Mouse (Mus musculus) midbrain, postnatal 0 days (tissue): ENCODE measurements around the gene Zdhhc14. TPM values are rescaled to one million over a fixed set of nuclear protein-coding genes. Genes with fewer than 3 reads are reported as not detected.

ENCODE experiments used
- ATAC-seq: fragments of 200-750 bp; cut with Nextera tagmentation; 2 replicates; pipeline ENCODE4 v1.8.0; 2017; ENCODE audit warnings: moderate number of reproducible peaks, mild to moderate bottlenecking, moderate TSS enrichment, moderate library complexity; ENCODE audit not compliant: low FRiP score
- DNase-seq: peaks from one replicate; pipeline ENCODE4 v3.0.0-alpha.2; 2015; ENCODE audit warnings: low spot score
- H3K27ac ChIP-seq: fragments of 300-500 bp; sonication (generic); 2 replicates; pipeline ENCODE4 v1.5.1; 2014; ENCODE audit warnings: low read depth, mild to moderate bottlenecking, low read length, mixed read lengths
- H3K27me3 ChIP-seq: fragments of 300-500 bp; sonication (generic); 2 replicates; pipeline ENCODE4 v1.6.1; 2014; ENCODE audit warnings: low read length, control low read depth, mixed read lengths; ENCODE audit not compliant: insufficient read depth
- H3K36me3 ChIP-seq: fragments of 300-500 bp; sonication (generic); 2 replicates; pipeline ENCODE4 v1.6.1; 2014; ENCODE audit warnings: low read length, control low read depth, mixed read lengths; ENCODE audit not compliant: insufficient read depth
- H3K4me1 ChIP-seq: fragments of 300-500 bp; sonication (generic); 2 replicates; pipeline ENCODE4 v1.6.1; 2014; ENCODE audit warnings: mild to moderate bottlenecking, control low read depth, antibody characterized with exemption, low read length, mixed read lengths; ENCODE audit not compliant: insufficient read depth
- H3K4me2 ChIP-seq: fragments of 300-500 bp; sonication (generic); 2 replicates; pipeline ENCODE4 v1.6.1; 2014; ENCODE audit warnings: low read depth, mild to moderate bottlenecking, low read length, mixed read lengths; ENCODE audit not compliant: poor library complexity, severe bottlenecking
- H3K4me3 ChIP-seq: fragments of 300-500 bp; sonication (generic); 2 replicates; pipeline ENCODE4 v1.5.1; 2014; ENCODE audit warnings: low read depth, mild to moderate bottlenecking, low read length, moderate library complexity
- H3K9ac ChIP-seq: fragments of 300-500 bp; sonication (generic); replicated peaks from 2 replicates; pipeline ENCODE4 v1.6.1; 2014; ENCODE audit warnings: mild to moderate bottlenecking, low read length, moderate library complexity, mixed read lengths; ENCODE audit not compliant: poor library complexity, severe bottlenecking
- H3K9me3 ChIP-seq: fragments of 300-500 bp; sonication (generic); 2 replicates; pipeline ENCODE4 v1.6.1; 2016; ENCODE audit warnings: low read length, control low read depth
- CTCF ChIP-seq: IDR thresholded peaks from 2 replicates; pipeline ENCODE4 v1.5.1; 2016; ENCODE audit warnings: antibody characterized with exemption, mild to moderate bottlenecking
- WGBS: fragments of 180-500 bp; shearing (Covaris S2); extraction: QIAGEN DNeasy Blood & Tissue Kit; methylation state at CpG from one replicate; pipeline ENCODE4 v1.1.7; 2014; 5-methylcytosine and 5-hydroxymethylcytosine counted together
- polyA plus RNA-seq: library from polyadenylated mRNA; unstranded; fragments of >200 nt; fragmentation: Nextera tagmentation; extraction: Ambion mirVana; gene quantifications from 2 replicates; pipeline ENCODE4 v1.2.1, GENCODE M21; 2015
- total RNA-seq: library from RNA; depleted of rRNA; stranded (reverse); fragments of >200 nt; gene quantifications from 2 replicates; pipeline ENCODE4 v1.2.3, GENCODE M21; 2014

Zdhhc14 gene
- total and polyA plus RNA-seq, 2 experiments from 2014 or later = 9.6 to 18.3 TPM

GRCm38 (mm10) chr17:5467177-5467576 is 25.2 kb upstream of the Zdhhc14 start:
- H3K9me3 ChIP-seq = no peaks in the 10 kb centered on the region
- ATAC-seq (no peak), DNase-seq (peak; percentile 4)
- H3K27ac ChIP-seq = no peak overlapping the region
- H3K9ac ChIP-seq = no peak overlapping the region
- peak; percentile 19; the same call in 1 of the 2 replicates for TF ChIP-seq CTCF
- H3K4me2 ChIP-seq = no peak overlapping the region
- no peaks in the 10 kb centered on the region for H3K36me3 ChIP-seq
- WGBS = 50% methylated on average over 4 of the region's 4 CpGs
- H3K27me3 ChIP-seq = no peaks in the 10 kb centered on the region
- H3K4me1 ChIP-seq = no peaks in the 10 kb centered on the region
- no peak overlapping the region for H3K4me3 ChIP-seq

- WGBS = 47% methylated on average over 3 of the region's 3 CpGs
- Histone ChIP-seq H3K27ac (no peak overlapping the region), H3K4me3 (no peak overlapping the region), H3K27me3 (no peaks in the 10 kb centered on the region), H3K36me3 (no peaks in the 10 kb centered on the region), H3K4me2 (no peak overlapping the region), H3K4me1 (no peaks in the 10 kb centered on the region), H3K9me3 (no peaks in the 10 kb centered on the region), H3K9ac (no peak overlapping the region)
- DNase-seq = no peak
- ATAC-seq = no peak
- no peak for TF ChIP-seq CTCF
These were observed 20.1 kb upstream of the Zdhhc14 start for GRCm38 (mm10) chr17:5472268-5472667.

- no peak overlapping the region for H3K27ac ChIP-seq
- H3K4me1 ChIP-seq = no peaks in the 10 kb centered on the region
- no peak overlapping the region for H3K9ac ChIP-seq
- ATAC-seq (no peak), DNase-seq (peak; percentile 37)
- no peaks in the 10 kb centered on the region for H3K9me3 ChIP-seq
- H3K4me3 ChIP-seq = no peak overlapping the region
- no peaks in the 10 kb centered on the region for H3K27me3 ChIP-seq
- no peaks in the 10 kb centered on the region for H3K36me3 ChIP-seq
- H3K4me2 ChIP-seq = no peak overlapping the region
- WGBS = 64% methylated on average over 14 of the region's 14 CpGs
- TF ChIP-seq CTCF = no peak
These were observed 16.2 kb upstream of the Zdhhc14 start for GRCm38 (mm10) chr17:5475960-5476725.

- ATAC-seq (no peak), DNase-seq (no peak)
- Histone ChIP-seq H3K36me3 (no peaks in the 10 kb centered on the region), H3K9me3 (no peaks in the 10 kb centered on the region), H3K4me2 (no peak overlapping the region), H3K27ac (no peak overlapping the region), H3K9ac (no peak overlapping the region), H3K27me3 (no peaks in the 10 kb centered on the region; the same call in 1 of the 2 replicates), H3K4me3 (no peak overlapping the region), H3K4me1 (no peaks in the 10 kb centered on the region)
- WGBS = 72% methylated on average over 4 of the region's 4 CpGs
- TF ChIP-seq CTCF = no peak
These were observed 8.9 kb upstream of the Zdhhc14 start for GRCm38 (mm10) chr17:5483456-5483855.

GRCm38 (mm10) chr17:5484663-5485062 is 7.7 kb upstream of the Zdhhc14 start:
- Histone ChIP-seq H3K4me1 (no peaks in the 10 kb centered on the region), H3K9ac (no peak overlapping the region), H3K4me3 (no peak overlapping the region), H3K36me3 (no peaks in the 10 kb centered on the region), H3K27me3 (no peaks in the 10 kb centered on the region; the same call in 1 of the 2 replicates), H3K27ac (no peak overlapping the region), H3K4me2 (no peak overlapping the region), H3K9me3 (no peaks in the 10 kb centered on the region)
- no peak for ATAC-seq
- WGBS = 100% methylated on average over 1 of the region's 1 CpGs
- DNase-seq = no peak
- no peak for TF ChIP-seq CTCF

GRCm38 (mm10) chr17:5488156-5488555 is 4.2 kb upstream of the Zdhhc14 start:
- DNase-seq (no peak), ATAC-seq (no peak)
- Histone ChIP-seq H3K4me2 (no peak overlapping the region), H3K9me3 (no peaks in the 10 kb centered on the region), H3K36me3 (no peaks in the 10 kb centered on the region), H3K9ac (no peak overlapping the region), H3K4me1 (no peaks in the 10 kb centered on the region), H3K27ac (no peak overlapping the region), H3K27me3 (no peaks in the 10 kb centered on the region), H3K4me3 (no peak overlapping the region)
- WGBS = 71% methylated on average over 9 of the region's 9 CpGs
- no peak for TF ChIP-seq CTCF
